Mouse (Mus musculus) liver, adult 2 months (tissue): ENCODE measurements around the gene Cpa2.

Source experiments
- CTCF ChIP-seq: fragments of 200-500 bp; IDR thresholded peaks from 2 replicates; pipeline ENCODE4 v1.5.1; 2011; ENCODE audit warnings: low read depth, low read length, control low read depth
- POLR2A ChIP-seq: fragments of 200-500 bp; IDR thresholded peaks from 2 replicates; pipeline ENCODE4 v1.6.1; 2011; ENCODE audit warnings: low read length, control low read depth; ENCODE audit not compliant: insufficient read depth; ENCODE audit errors: extremely low read depth

GRCm38 (mm10) chr6:30591851-30592404, 50.5 kb downstream of the Cpa2 start:
- TF ChIP-seq CTCF (no peak), POLR2A (no peak)
